Mouse (Mus musculus): ENCODE measurements around the gene Bcas3. TPM values are rescaled to one million over a fixed set of nuclear protein-coding genes. Genes with fewer than 3 reads are reported as not detected.

The Bcas3 gene
- polyA plus RNA-seq, 1 experiment from 2014 or later: 26.5 TPM

- DNase-seq (ENCODE audit: low spot score): no peak
These were observed 481.5 kb downstream of the Bcas3 start for GRCm38 (mm10) chr11:85834386-85834931.

GRCm38 (mm10) chr11:85835001-85835752 lies 482.2 kb downstream of the Bcas3 start:
- Histone ChIP-seq H3K4me3 (peak overlapping the region; percentile 70), H3K27me3 (ENCODE audit: low read depth, poor library complexity, severe bottlenecking) (peaks cover 97% of the 10 kb centered on the region), H3K27ac (peak overlapping the region; percentile 90), H3K36me3 (peaks cover 23% of the 10 kb centered on the region), H3K4me1 (peaks cover 68% of the 10 kb centered on the region), H3K9me3 (replicated peaks) (no peaks in the 10 kb centered on the region)
- WGBS: 6% methylated on average over 9 of the region's 9 CpGs
- no peak for DNase-seq (ENCODE audit: low spot score)

More at GRCm38 (mm10) chr11:85834386-85834931, 481.5 kb downstream of the Bcas3 start:
- Histone ChIP-seq H3K27me3 (ENCODE audit: low read depth, poor library complexity, severe bottlenecking) (peaks cover 97% of the 10 kb centered on the region), H3K4me3 (peak overlapping the region; percentile 70), H3K27ac (peak overlapping the region; percentile 90), H3K36me3 (peaks cover 20% of the 10 kb centered on the region), H3K4me1 (peaks cover 75% of the 10 kb centered on the region), H3K9me3 (replicated peaks) (no peaks in the 10 kb centered on the region)
- WGBS: 2% methylated on average over 17 of the region's 17 CpGs

- Histone ChIP-seq H3K27ac (peak overlapping the region; percentile 90), H3K4me3 (peak overlapping the region; percentile 70), H3K9me3 (replicated peaks) (no peaks in the 10 kb centered on the region), H3K36me3 (peaks cover 31% of the 10 kb centered on the region), H3K4me1 (peaks cover 68% of the 10 kb centered on the region), H3K27me3 (ENCODE audit: low read depth, poor library complexity, severe bottlenecking) (peaks cover 97% of the 10 kb centered on the region)
- no peak for DNase-seq (ENCODE audit: low spot score)
- WGBS: 6% methylated on average over 16 of the region's 16 CpGs
These were observed 483.0 kb downstream of the Bcas3 start for GRCm38 (mm10) chr11:85835753-85836522.

GRCm38 (mm10) chr11:85836523-85837290 lies 483.7 kb downstream of the Bcas3 start:
- Histone ChIP-seq H3K4me1 (peaks cover 67% of the 10 kb centered on the region), H3K27ac (peak overlapping the region; percentile 90), H3K4me3 (peak overlapping the region; percentile 70), H3K9me3 (replicated peaks) (no peaks in the 10 kb centered on the region), H3K27me3 (ENCODE audit: low read depth, poor library complexity, severe bottlenecking) (peaks cover 97% of the 10 kb centered on the region), H3K36me3 (peaks cover 31% of the 10 kb centered on the region)
- WGBS: 2% methylated on average over 32 of the region's 32 CpGs
- peak; percentile 65 for DNase-seq (ENCODE audit: low spot score)

GRCm38 (mm10) chr11:85837291-85837647 lies 484.3 kb downstream of the Bcas3 start:
- H3K9me3 ChIP-seq (replicated peaks): no peaks in the 10 kb centered on the region
- DNase-seq (ENCODE audit: low spot score): peak; percentile 69
- peaks cover 64% of the 10 kb centered on the region for H3K4me1 ChIP-seq
- WGBS: under 1% methylated on average over 18 of the region's 18 CpGs
- H3K4me3 ChIP-seq: peak overlapping the region; percentile 70
- peak overlapping the region; percentile 90 for H3K27ac ChIP-seq
- peaks cover 97% of the 10 kb centered on the region for H3K27me3 ChIP-seq (ENCODE audit: low read depth, poor library complexity, severe bottlenecking)
- peaks cover 31% of the 10 kb centered on the region for H3K36me3 ChIP-seq

- Histone ChIP-seq H3K4me3 (peak overlapping the region; percentile 70), H3K9me3 (replicated peaks) (no peaks in the 10 kb centered on the region), H3K27ac (peak overlapping the region; percentile 90), H3K36me3 (peaks cover 31% of the 10 kb centered on the region), H3K27me3 (ENCODE audit: low read depth, poor library complexity, severe bottlenecking) (peaks cover 97% of the 10 kb centered on the region), H3K4me1 (peaks cover 64% of the 10 kb centered on the region)
- peak; percentile 77 for DNase-seq (ENCODE audit: low spot score)
- under 1% methylated on average over 67 of the region's 67 CpGs for WGBS
These were observed 484.9 kb downstream of the Bcas3 start for GRCm38 (mm10) chr11:85837648-85838423.

GRCm38 (mm10) chr11:85838424-85839257 lies 485.7 kb downstream of the Bcas3 start:
- peak overlapping the region; percentile 90 for H3K27ac ChIP-seq
- no peaks in the 10 kb centered on the region for H3K9me3 ChIP-seq (replicated peaks)
- H3K36me3 ChIP-seq: peaks cover 31% of the 10 kb centered on the region
- 6% methylated on average over 20 of the region's 20 CpGs for WGBS
- peak overlapping the region; percentile 70 for H3K4me3 ChIP-seq
- peaks cover 68% of the 10 kb centered on the region for H3K4me1 ChIP-seq
- peak; percentile 38 for DNase-seq (ENCODE audit: low spot score)
- peaks cover 95% of the 10 kb centered on the region for H3K27me3 ChIP-seq (ENCODE audit: low read depth, poor library complexity, severe bottlenecking)

GRCm38 (mm10) chr11:85839258-85840030 lies 486.5 kb downstream of the Bcas3 start:
- H3K9me3 ChIP-seq (replicated peaks): no peaks in the 10 kb centered on the region
- WGBS: 12% methylated on average over 7 of the region's 7 CpGs
- peak overlapping the region; percentile 70; the same call in 1 of the 2 replicates for H3K27ac ChIP-seq
- peak overlapping the region; percentile 70 for H3K4me3 ChIP-seq
- H3K27me3 ChIP-seq (ENCODE audit: low read depth, poor library complexity, severe bottlenecking): peaks cover 87% of the 10 kb centered on the region
- DNase-seq (ENCODE audit: low spot score): no peak
- H3K36me3 ChIP-seq: peaks cover 31% of the 10 kb centered on the region
- peaks cover 68% of the 10 kb centered on the region for H3K4me1 ChIP-seq

- H3K4me1 ChIP-seq: peaks cover 71% of the 10 kb centered on the region
- peak; percentile 62 for DNase-seq (ENCODE audit: low spot score)
- H3K27me3 ChIP-seq (ENCODE audit: low read depth, poor library complexity, severe bottlenecking): peaks cover 83% of the 10 kb centered on the region
- H3K4me3 ChIP-seq: peak overlapping the region; percentile 39
- peak overlapping the region; percentile 70 for H3K27ac ChIP-seq
- WGBS: 5% methylated on average over 27 of the region's 27 CpGs
- peaks cover 31% of the 10 kb centered on the region for H3K36me3 ChIP-seq
- no peaks in the 10 kb centered on the region for H3K9me3 ChIP-seq (replicated peaks)
These were observed 487.2 kb downstream of the Bcas3 start for GRCm38 (mm10) chr11:85840031-85840802.

- WGBS: 5% methylated on average over 21 of the region's 21 CpGs
- H3K27me3 ChIP-seq (ENCODE audit: low read depth, poor library complexity, severe bottlenecking): peaks cover 83% of the 10 kb centered on the region
- peaks cover 29% of the 10 kb centered on the region for H3K36me3 ChIP-seq
- H3K27ac ChIP-seq: peak overlapping the region; percentile 70
- peak; percentile 56 for DNase-seq (ENCODE audit: low spot score)
- H3K9me3 ChIP-seq (replicated peaks): no peaks in the 10 kb centered on the region
- H3K4me3 ChIP-seq: peak overlapping the region; percentile 39
- peaks cover 69% of the 10 kb centered on the region for H3K4me1 ChIP-seq
These were observed 487.8 kb downstream of the Bcas3 start for GRCm38 (mm10) chr11:85840803-85841145.

Data from limb, embryonic 10.5 days (tissue).